In the genomic region with DNA sequence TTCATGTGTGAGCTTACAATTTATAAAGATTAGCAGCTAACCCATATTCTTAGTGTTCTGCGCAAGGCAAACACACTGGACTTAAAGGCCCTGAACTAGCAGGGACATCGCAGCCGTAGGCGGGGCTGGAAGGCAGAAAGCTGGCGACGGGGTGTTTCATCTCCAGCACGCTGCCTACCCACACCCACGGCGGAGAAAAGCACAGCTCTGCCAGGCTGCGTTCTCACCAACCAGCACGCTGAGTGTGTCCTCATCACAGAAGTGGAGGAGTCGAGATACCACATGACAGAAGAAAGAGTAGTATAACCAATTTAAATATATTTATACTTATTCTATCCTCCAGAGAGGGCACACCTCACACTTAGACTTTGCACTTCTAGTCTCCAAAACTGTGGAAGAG, we compare ENCODE assay signal across 15 mouse cellular contexts.
DNase-seq lines count a peak whose midpoint lies in the region.
"Had no signal": no experiment of that assay in that cellular context is flagged by ENCODE, and none has a peak within 500 bp of the region (broad histone marks: within the 10 kb centered on the region; RNA-seq: fewer than 3 reads in every experiment).

No protein-coding gene starts in this region.

- intact Hi-C loops in left cerebral cortex, postnatal 36 days (cut with DNase I), result no loop called here

- DNase-seq in frontal cortex, adult 2 months (ENCODE audit: extremely low spot score in 1 of 2, low spot score in 1 of 2), result peak; percentile 55 to 82
- DNase-seq in frontal cortex, postnatal 25 days (ENCODE audit: low spot score in 2 of 2), result no peak
- DNase-seq in right cerebral cortex, adult 18-20 months, result peak; percentile 89
- DNase-seq in right cerebral cortex, postnatal 4 days, result no peak
- DNase-seq in left cerebral cortex, postnatal 36 days (ENCODE audit: low spot score in 2 of 2), result peak; percentile 67 to 79
- peak; percentile 73 for DNase-seq in telencephalon, adult 2 months (ENCODE audit: low read depth, low spot score)
- DNase-seq in adrenal gland, adult 8-10 months, result no peak
- no peak for DNase-seq in embryo, embryonic 11 days
- DNase-seq: adrenal gland, postnatal 36 days; cerebellum, adult 2 months; heart, postnatal 14 days; kidney, adult 18-20 months; kidney, postnatal 10 days; spleen, adult 18-20 months; thymus, adult 2 months had no signal

Comparison
In these comparisons a context has a peak if more than half of its experiments do, and no peak if none do; other contexts are left out.
1. DNase-seq: peak in frontal cortex, adult 2 months (2 of 2), right cerebral cortex, adult 18-20 months (single experiment), left cerebral cortex, postnatal 36 days (2 of 2) and telencephalon, adult 2 months (single experiment); none in frontal cortex, postnatal 25 days (0 of 2), right cerebral cortex, postnatal 4 days (single experiment), adrenal gland, adult 8-10 months (single experiment) and embryo, embryonic 11 days (single experiment).